Mouse (Mus musculus): ENCODE data around the gene Chil1.

Chil1 gene

GRCm38 (mm10) chr1:134173081-134173480, 8.9 kb upstream of the Chil1 start:
- no peak for DNase-seq

DNA sequence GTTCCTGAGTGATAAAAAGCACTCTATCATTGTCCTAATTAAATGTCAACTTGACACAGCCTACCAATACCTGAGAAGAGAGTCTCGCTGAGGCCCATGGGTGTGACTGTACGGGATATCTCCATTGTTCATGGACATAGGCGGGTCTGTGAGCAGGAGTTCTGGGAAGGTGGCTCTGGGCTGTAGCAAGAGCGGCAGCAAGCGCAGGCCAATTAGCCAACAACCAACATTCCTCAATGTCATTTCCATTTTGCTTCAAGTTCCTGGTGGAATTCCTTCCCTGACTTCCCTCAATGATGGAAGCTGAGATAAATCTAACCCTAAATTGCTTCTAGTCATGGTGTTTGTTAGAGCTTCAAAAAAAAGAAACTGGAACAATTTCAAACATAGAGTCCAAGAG, 4.0 kb upstream of the Chil1 start:
- no peak for DNase-seq

DNA sequence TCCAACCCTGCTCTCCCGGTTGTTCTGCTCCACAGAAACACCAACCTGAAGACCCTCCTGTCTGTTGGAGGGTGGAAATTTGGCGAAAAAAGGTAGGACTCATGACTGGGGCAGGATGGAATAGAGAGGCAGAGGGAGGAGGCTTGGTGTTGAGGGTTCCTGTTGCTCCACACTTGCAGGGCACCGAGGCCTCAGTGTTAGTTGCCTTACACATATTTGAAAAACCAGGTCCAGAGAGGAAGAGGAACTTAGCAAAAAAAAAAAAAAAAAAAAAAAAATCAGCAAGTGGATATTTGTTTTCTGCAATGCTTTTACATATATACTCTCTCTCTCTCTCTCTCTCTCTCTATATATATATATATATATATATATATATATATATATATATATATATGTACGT, 2.1 kb downstream of the Chil1 start:
- no peak for DNase-seq

GRCm38 (mm10) chr1:134188217-134188616, 6.2 kb downstream of the Chil1 start:
- DNase-seq: no peak

DNA sequence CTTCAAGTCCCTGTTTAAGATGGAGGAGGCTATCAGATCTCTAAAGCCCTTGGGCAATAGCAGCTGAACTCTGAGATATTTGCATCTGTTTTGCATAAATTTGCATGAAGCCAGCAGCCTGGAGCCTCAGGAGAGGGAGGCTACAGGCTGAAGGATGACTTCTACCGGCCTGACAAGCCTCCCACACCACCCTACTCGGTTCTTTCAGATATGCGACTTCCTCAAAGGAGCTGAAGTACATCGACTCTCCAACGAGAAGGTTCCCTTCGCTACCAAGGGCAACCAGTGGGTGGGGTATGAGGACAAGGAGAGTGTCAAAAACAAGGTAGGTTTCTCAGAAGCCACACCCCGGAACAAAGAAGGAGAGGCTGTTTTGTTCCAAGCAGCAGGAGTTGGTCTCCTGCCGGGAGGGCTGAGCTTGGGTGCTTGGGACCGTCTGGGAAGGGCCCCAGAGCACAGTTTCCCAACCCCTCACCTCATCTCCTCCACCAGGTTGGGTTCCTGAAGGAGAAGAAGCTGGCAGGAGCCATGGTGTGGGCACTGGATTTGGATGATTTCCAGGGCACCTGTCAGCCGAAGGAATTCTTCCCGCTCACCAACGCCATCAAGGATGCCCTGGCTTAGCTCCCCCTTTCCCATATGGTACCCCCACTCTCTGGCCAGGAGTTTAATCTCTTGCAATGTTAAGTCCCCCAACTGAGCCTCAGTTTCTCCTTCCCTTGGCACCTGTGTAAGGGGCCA, 7.2 kb downstream of the Chil1 start:
- DNase-seq: no peak

DNA sequence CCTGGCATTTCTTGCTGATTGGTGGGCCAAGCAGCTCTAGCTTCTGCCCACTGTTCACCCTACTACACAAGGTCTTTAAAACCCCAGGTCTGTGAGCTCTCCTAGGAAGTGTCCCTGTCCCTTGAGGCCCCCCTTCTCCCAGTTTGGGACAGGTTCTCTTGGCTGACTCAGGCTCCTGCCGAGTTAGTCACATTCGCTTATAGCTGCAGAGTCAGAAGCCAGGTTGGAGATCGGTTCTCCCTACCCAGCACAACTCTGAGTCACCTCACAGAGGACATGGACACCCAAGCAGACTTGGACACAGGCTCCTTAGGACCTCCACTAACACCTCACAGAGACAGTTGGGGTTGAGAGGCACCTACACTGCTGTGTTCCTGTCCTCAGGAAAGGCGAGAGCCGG, 9.2 kb downstream of the Chil1 start:
- no peak for DNase-seq

- DNase-seq: no peak
These were observed 10.0 kb downstream of the Chil1 start for GRCm38 (mm10) chr1:134192024-134192423.

- DNase-seq: no peak
These were observed 11.2 kb downstream of the Chil1 start, which contains the start of gene Mybph for GRCm38 (mm10) chr1:134193126-134193525. Gene Mybph, plus strand, starts transcription at chr1:134193448.

- no peak for DNase-seq
These were observed 11.8 kb downstream of the Chil1 start for GRCm38 (mm10) chr1:134193674-134194197.

- no peak for DNase-seq
These were observed 12.5 kb downstream of the Chil1 start for GRCm38 (mm10) chr1:134194298-134195022.

DNA sequence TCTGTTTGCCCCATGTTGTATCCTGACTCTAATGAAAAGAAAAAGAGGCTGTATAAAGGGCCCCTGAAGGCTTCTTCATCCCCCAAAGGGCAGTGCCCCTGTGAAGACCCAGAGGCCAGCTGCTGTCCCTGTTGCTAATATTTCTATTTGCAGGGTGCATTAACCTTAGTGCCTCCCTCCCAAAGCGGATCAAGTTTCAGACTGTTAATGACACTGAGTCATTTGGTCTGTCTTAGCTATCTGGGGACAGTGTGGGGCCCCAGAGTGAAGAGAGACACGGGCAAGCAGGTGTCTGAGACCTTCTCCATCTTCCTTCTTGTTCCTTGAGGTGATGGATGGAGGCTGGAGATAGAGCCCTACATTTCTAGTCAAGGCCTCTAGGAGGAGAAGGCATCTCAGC, 13.1 kb downstream of the Chil1 start:
- no peak for DNase-seq

GRCm38 (mm10) chr1:134195571-134195970, 13.6 kb downstream of the Chil1 start:
- DNase-seq: peak; percentile 85

DNA sequence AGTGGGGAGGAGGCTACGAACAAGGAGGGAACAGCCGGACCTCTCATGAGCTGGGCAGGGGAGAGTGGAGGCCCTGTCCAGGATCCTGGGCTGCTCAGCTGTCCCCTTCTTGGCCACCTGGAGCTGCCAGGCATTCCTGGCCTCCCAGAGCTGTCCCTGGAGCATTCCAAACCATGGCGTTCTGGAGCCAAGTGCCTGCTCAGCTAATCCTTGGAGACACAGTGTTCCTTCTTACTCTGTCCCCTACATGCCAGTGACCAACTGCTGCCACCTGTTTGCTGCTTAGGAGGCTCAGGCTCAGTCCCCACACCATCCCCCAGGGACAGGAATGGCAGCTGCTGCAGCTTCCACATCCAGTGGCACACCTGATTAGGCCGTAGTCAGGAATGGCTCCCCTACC, 14.0 kb downstream of the Chil1 start:
- no peak for DNase-seq

DNA sequence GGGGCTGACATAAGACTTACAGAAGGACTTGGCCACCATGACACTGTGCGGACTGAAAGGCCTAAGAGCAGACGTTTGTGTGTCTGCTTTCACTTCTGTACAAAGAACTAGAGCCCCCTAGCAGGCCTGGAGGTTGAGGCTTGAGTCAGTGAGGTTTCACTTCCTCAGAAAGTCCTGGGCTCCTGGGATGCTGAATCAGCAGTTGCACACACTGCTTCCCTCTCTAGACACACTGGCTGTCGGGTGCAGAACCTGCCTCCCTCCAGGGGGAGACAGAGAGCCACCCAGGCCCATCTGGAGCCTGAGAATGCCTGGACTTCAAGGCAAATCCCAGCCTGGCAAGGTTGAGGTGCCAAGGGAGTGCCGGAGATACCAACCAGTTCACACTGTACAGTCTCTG, 14.4 kb downstream of the Chil1 start:
- DNase-seq: peak; percentile 92

DNA sequence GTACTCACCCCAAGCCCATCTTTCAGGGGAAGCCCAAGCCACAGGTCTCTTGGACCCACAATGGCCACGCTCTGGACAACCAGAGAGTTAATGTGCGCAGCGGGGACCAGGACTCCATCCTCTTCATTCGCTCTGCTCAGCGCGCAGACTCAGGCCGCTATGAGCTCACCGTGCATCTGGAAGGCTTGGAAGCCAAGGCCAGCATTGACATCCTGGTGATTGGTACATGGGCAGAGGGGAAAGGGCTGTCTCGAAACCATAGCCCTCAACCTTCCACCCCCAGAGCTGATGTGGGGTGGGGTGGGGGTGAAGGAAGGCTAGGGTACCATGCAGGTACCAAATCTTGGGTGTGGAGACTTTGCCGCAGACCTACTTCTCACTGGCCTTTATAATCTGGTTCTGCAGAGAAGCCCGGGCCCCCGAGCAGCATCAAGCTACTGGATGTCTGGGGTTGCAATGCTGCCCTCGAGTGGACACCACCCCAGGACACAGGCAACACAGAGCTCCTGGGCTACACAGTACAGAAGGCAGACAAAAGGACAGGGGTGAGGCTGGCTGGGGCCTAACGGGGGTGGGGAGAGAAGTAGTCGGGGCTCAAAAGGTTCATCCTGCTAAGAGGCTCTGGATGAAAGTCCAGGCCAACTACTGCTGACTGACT, 15.5 kb downstream of the Chil1 start:
- no peak for DNase-seq

DNA sequence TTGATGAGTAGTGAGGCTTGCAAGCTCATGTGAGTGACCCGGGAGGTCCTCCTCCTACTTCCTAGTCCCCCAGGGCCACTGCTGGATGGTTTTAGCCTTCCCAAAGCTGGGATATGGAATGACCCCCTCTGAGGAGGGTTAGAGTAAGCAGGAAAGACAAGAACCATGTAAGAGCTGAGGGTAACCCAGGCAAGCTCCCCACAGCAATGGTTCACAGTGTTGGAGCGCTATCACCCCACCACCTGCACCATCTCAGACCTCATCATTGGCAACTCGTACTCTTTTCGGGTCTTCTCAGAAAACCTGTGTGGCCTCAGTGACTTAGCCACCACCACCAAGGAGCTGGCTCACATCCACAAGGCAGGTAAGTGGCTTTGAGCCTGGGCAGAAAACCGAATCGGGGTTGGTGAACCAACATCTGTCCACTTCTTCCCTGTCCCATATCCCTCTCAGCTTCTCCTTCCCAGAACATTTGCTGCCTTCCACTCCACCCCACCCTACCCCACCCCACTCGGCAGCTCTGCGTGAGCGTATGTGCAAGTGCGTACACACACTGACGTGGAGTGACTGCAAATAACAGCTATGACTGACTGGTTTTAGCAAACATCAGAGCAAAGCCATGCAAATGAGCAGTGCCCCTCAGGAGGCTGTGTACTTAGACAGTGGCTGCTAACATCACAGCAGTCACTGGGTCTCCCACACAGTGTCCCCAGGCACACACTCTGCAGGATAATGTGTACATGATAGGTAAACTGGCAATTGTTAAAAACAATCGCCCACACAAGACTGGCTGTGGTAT, 16.4 kb downstream of the Chil1 start:
- DNase-seq: no peak

DNA sequence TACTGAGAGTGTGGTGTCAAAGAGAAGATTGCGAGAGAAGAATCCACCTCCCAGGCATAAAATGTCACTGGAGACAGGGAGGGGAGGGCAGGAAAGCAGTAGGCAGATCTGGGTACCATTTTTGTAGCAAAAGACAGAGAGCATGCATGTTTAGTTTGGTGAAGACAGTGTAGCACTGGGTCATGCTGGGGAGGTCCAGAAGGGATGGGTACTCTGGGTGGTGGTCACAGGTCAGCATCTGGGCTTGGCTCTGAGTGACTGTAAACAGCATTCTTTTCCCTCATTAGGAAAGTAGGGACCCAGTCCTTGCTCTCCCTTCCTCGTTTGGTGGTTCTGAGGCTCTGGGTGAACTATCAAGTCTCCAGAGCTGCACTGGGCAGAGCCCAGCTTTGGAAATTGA, 18.5 kb downstream of the Chil1 start:
- DNase-seq: no peak

- DNase-seq: peak; percentile 72
These were observed 19.2 kb downstream of the Chil1 start for GRCm38 (mm10) chr1:134200998-134201686.

GRCm38 (mm10) chr1:134201751-134202420, 19.9 kb downstream of the Chil1 start:
- no peak for DNase-seq

DNA sequence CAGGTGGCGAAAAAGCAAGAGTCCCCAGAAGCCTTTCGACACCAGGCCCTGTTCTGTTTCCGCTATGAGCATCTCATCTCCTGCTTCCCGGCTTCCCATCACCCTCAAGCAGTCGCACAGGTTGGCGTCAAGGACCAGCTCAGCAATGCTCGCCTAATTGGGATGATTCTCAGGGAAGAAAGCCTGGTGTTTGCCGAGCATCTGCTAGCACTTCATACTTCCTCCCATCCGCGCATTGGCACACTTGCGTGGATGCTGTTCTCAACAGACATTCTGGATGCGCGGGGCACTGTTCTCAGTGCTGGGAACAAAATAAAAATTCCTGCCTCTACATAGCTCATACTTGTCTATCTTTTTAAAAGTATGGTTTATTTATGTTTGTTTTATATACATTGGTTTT, 22.3 kb downstream of the Chil1 start:
- DNase-seq: peak; percentile 85

DNA sequence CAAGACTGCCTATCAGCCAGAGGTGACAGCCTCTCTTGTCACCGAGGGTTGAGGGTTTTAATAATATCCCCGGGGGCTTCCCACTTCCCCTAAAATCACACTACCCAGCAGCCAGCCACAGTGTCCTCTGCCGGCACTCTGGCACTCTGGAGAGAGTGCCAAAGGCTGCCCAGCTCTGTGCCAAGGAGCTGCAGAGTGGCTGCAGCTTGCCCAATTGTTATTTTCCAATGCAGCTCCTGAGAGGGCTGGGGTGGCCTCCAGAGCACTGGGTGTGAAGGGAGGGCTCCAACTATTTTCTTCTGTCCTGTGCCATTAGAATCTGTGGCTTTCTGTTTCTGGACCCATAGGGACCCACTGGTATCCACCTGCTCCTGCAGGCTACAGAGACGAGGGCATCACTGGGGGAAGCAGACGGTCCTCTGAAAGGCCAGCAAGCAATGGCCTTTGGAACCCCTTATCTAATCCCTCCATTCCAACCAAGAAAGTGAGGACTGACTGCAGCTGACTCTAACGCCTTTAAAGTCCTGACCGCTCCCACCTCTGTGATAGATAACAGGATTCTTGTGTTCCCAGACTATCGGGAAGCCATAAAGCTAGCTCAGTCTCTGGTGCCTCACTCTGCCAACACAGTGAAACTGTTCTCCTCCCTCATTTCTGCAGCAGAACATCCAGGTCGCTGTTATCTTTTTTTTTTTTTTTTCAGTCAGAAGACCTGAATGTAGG, 23.5 kb downstream of the Chil1 start:
- no peak for DNase-seq

Data from layer of hippocampus, adult 9-11 months (tissue).